Mouse (Mus musculus) embryo, embryonic 9.5 days (tissue): ENCODE measurements around the gene Kcnk6.
"Not testable (repeated sequence)": the region's sequence is repeated elsewhere in the genome, so short reads cannot be mapped to it uniquely, and the experiment has no call there.

Experiments
- DNase-seq: peaks from one replicate; pipeline ENCODE4 v3.0.0-alpha.2; 2017; ENCODE audit errors: extremely low spot score

The Kcnk6 gene

DNA sequence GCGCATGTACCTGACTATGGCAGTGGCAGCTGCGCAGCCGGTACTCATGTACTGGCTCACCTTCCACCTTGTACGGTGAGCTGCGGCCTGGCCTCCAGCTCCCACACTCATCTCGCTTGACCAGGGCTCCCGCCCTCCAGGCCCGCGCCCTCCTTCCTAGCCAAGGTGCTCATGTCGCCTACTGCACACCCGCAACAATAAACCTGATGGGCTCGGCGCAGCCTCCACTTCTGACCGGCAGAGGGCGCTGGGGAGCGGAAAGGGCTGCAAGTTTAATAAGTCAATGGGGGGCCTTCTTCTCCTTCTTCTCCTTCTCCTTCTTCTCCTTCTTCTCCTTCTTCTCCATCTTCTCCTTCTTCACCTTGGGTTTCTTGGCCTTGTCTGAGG is 15.0 kb upstream of the Kcnk6 start:
- DNase-seq, result peak; percentile 86

DNA sequence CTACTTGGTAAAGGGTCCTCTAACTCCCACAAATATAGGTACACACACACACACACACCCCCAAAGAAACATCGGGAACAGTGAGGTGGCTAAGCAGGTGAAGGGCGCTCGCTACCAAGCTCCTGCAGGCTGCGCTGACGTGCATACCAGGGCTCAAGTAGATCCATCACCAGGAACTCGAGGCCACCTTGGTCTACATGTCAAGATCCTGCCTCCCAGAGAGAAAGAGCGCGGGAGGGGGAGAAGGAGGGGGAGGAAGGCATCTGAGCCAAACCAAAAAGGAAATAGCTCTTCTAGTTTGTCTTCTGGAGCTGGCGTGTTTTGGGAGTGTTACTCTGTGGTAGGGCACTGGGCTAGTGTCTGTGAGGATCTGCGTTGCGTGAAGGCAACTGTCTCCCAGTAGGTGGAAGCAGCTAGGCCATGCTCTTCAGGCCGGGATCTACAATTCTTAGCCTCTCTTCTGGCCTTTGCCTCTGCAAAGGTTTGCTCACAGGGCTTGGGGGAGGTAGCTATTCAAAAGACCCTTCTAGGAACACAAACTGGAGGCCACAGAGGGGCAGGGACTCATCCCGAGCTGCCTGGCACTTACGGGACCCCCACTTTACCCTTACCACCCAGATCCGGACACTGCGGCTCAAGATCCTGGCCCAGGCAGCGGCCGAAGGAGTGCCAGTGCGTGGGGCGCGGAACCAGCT is 14.5 kb upstream of the Kcnk6 start:
- DNase-seq, result no peak

DNA sequence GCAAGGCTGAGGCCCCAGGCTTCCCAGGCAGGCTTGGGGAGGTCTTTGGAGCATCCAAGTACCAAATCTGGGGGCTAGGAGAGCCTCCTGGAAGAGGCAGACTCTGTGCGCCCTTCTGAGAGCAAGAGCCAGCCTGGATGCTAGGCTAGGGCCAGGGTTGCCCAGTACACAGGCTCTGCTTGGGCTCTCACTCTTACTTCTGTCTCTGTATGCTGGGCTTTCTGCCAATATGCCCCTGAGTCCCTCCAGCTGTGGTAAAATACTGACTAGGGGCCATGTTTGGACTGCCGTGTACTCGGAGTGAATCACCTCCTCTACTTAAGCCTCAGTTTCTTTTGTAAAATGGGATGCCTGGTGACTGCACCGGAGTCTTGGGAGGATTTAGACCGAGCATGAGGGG is 13.7 kb upstream of the Kcnk6 start:
- DNase-seq, result no peak

DNA sequence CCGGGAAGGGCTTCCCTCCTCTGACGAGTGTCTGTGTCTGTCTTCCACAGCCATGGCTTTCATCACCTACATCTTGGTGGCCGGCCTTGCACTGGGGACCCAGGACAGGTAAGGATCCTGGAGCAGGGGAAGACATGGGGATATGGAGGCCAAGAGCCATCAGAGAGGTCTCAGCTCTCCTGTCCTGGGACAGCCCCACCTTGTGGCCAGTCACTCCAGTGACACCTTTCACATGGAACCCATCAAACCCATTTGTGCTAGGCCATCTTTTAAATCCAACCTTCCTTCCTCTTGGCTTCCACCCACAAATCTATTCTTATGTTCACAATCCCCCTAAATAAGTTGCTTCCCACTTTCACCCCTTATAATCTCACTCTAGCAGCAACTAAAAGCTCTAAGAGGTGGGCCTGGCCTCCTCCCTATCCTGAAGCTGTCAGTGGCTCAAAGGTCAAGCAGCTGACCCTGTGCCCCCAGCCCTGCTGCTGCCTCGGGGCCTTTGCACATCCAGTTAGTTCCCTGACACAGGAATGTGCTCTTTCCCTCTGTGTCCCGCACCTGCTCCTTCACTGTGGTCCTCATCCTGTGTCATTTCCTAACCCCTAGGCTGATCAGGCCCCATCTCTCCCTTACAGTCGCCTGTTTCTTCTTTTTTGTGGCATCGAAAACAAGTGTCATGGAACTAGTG is 12.6 kb upstream of the Kcnk6 start:
- DNase-seq, result no peak

DNA sequence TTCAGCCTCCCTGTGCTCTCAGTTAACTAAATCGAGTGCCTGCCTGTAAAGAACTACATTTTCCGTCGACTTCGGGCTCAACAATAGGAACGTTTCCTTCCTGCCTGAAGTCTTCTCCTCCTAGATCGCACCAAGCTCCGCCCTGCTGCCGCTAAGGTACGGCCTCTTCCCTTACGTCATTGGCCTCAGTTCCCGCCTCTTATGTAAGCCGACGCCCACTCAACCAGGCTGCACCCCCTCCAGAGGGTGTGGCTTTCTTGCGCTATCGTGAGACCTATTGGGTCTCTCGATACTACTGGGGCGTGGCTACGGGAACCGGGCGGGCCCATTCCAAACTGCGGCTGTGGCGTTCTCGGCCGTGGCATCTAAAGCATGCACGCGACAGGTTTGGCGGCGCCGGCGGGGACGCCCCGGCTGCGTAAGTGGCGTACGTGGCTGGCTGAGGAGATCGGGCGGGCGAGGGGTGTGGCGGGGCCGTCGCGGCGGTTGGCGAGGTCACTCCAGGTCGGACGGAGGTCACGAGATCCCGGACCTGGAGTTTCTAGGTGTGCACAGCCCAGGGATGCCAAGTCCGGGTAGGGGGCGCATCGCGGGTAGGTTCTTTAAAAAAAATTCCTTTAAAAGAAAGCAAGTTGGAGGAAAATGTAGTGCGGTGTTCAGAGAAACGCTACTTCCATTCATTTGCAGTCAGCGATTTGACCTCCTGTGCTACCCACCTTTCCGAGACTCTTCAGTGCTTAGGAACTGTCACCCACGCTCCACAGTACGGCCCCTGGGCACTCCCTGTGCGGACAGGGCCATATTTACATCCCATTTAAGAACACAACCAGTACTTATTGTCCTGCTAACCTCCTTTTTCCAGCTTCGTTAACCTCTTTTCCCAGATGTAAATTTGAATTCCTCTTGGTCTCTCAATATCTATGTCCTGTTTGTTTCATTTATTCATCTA is 6.0 kb upstream of the Kcnk6 start, which contains the start of gene Yif1b:
Gene Yif1b, plus strand, starts transcription at position 311 of the 949 bp plus-strand sequence.
- DNase-seq, result peak; percentile 99

DNA sequence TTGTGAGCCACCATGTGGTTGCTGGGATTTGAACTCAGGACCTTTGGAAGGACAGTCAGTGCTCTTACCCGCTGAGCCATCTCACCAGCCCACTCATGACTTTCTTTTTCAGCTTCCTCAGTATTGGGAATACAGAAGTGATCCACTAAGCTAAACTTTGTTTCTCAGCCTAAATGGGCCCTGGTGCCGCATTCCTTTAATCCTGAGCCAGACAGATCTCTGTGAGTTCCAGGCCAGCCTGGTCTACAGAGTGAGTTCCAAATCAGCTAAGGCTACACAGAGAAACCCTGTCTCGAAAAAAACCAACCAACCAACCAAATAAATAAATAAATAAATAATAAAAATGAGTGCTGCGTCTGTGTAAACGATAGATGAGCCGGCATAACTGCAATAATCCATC is 5.3 kb upstream of the Kcnk6 start:
- not testable (repeated sequence) for DNase-seq

DNA sequence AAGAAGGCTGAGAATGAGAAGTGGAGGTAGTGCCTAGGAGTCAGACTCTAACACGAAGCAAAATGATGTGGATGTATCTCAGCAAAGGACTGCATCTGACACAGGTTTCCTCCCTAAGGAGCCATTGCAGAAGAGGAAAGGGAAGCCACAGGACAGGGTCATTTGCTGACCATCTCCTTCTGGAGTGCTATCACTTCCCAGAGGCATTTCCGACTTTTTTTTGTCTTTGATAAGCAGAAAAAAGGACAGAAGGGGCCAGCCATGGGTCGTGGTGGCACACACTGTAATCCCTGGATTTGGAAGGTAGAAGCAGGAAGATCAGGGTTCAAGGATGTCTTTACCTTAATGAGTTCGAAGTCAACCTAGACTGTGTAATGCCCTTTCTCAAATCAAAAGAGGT is 4.3 kb upstream of the Kcnk6 start:
- DNase-seq, result no peak

DNA sequence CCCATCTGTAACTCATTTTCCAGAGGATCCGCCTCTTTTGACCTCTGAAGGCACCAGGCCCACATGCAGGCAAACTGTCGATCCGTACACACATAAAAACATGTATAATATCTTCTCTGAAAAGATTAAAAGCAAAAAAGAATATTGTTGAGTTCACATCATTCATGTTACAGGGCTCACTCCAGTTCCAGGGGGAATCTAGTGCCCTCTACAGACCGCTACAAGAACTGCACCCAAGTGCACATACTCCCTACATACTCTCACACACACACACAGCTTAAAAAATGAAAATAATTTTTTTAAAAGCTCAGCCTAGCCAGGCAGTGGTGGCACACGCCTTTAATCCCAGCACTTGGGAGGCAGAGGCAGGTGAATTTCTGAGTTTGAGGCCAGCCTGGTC is 2.3 kb upstream of the Kcnk6 start:
- DNase-seq, result no peak

DNA sequence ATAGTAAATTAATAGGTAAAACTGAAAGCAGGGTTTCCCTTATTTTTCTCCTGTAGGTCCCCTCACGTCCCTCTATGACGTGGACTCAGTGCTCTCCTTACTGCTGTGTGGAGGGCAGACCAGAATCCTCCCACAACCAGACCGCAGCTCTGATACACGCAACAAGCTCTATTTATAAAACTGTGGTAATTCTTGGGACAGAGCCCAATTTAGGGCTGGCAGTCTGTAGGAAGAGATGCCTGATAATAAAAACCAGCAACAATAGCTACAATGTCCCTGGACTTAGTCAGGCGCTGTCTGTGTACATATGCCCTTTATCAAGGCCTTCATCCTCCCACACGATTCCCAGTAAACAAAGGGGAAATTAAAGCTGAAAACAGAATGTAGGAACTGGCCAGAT is 1.4 kb upstream of the Kcnk6 start:
- no peak for DNase-seq

DNA sequence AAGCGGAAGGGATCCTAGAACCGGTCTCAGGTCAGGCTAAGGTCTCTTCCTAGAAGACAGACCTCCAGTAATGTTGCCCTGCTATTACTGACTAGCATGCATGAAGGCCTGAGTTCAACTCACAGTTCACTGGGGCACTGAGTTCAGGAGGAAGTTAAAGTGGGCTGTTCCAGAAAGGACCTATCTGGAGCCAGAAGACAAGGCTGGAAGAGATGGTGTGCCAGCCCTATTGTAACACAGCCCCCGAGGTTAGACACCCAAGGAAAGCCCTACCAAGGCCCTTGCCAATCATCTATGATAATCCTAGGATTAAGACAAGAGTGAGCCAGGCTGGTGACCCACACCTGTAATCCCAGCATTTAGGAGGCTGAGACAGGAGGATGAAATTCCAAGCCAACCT is 798 bp downstream of the Kcnk6 start:
- DNase-seq, result no peak

DNA sequence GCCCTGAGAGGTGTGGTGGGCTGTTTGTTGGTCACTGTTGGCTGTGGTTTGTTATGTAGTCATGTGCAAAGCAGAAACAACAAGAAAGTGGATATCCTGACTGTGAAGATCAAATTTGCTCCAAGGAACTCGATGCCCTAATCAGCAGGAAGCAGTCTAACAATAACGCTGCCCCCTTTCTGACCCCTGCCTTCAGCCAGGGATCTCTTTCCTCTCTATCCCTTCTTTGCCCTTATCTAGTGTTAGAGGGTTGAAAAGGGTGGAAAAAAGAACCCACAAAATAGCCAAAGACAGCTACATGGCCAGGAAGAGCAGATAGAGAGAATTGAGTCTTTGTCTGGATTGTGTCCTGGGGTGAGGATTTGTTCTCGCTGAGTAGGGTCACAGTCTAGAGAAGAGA is 1.8 kb downstream of the Kcnk6 start:
- DNase-seq, result no peak

DNA sequence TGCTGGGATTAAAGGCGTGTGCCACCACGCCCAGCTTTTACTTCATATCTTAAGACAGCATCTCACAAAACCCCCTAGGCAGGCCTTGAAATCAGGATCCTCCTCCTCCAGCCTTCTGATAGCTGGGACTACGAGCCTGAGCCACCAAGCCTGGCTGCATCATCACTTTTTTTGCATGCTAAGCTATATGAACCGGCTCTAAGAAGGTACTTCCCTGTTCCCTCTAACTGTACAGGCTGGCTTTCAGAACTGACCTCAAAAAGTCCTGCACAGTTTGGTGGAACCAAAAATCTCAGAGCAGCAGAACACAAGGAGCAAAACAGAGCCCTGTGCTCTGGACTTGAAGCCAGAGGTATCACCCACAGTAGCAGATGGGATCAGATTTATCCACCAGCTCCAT is 4.1 kb downstream of the Kcnk6 start:
- DNase-seq, result no peak

DNA sequence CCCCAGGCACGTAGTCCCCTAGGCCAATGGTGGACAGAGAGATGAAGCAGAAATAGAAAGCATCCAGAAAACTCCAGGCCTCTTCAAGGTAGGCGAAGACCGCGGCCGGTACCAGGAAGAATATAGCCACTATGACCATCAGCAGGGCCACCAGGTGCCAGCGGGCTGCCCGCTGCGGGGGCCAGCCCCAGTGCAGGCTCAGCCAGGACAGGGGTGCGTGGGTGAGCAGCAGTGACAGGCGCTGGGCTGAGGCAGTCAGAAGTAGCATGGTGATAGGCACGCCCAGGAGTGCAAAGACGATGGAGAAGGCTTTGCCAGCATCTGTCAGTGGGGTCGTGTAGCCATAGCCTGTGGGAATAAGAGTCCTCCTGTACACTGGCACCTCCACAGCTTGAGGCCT is 6.8 kb downstream of the Kcnk6 start:
- no peak for DNase-seq

DNA sequence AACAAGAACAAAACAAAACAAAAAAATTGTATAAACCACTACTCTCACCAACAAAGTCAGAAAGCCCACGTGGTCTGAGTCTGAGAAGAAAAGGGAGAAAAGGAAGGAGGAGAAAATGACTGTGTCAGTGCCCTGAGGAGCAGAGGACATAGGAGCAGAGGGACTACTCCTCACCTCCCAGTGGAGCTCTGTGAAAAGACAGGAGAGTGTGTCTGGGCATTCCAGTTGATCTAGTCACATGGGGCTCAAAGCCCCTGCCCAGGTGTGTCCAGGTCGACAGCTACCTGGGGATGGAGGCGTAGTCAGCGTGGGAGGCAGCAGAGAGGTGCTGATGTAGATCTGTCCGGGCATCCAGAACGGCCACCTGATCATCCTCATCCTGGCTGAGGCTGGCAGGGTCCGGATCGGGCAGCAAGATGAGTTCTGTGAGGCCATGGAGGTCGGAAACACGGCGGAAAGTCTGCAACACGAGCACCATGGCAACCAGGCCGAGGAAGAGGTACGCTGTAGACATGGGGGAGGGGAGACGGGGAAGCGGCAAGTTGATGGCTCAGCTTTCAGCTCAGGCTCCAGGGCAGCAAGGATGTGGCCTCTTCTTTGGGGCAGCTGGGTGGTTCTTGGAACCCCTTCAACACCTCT is 7.4 kb downstream of the Kcnk6 start:
- DNase-seq, result no peak

DNA sequence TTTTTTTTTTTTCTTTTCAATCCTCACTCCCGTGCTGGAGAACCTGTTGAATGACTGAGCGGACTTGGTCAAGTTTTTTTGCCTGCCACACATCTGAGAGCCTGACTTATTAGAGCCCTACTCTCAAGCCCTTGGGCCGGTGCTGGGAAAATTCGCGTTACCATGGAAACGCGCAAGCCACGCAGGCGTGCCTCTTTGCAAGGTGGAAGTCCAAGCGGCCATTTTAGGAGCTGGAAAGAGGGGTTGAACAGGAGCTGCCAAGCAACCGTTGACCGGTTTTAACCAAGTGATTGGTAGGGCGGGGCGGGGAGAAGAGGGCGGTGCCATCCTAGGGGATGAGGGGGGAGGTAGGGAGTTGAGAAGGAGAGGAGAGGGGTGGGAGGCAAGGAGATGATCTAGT is 17.5 kb downstream of the Kcnk6 start:
- no peak for DNase-seq

DNA sequence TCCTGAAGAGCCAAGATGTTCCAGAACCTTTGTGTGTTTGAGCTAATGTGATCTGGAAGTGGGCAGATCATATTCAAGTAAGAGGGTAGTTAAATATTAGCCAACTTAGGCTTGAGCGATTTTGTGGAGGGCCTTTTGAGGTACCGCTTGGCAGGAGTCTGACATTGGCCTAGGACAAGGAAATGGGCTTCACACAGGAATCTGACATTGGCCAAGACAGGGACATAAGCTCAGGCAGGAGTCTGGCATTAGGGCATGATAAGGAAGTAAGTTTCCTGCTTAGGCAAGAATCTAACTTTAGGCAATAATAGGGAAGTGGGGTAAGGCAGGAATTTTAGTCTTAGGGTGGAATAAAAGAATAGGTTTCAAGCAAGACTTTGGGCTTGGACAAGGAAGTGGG is 18.1 kb downstream of the Kcnk6 start:
- DNase-seq, result no peak

DNA sequence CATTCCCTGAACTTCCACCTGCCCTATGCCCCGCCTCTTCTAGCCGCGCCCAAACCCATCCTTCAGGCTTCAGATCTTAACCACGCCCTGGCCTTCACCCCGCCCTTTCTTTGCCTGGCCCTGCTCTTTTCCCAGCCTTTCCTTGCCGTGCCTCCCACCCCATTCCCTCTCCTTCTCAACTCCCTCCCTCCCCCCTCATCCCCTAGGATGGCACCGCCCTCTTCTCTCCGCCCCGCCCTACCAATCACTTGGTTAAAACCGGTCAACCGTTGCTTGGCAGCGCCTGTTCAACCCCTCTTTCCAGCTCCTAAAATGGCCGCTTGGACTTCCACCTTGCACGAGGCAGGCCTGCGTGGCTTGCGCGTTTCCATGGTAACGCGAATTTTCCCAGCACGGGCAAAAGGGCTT is 18.6 kb downstream of the Kcnk6 start, which contains the start of gene Catsperg1:
Gene Catsperg1, minus strand, starts transcription at position 361 of the 408 bp plus-strand sequence.
- DNase-seq, result peak; percentile 85

DNA sequence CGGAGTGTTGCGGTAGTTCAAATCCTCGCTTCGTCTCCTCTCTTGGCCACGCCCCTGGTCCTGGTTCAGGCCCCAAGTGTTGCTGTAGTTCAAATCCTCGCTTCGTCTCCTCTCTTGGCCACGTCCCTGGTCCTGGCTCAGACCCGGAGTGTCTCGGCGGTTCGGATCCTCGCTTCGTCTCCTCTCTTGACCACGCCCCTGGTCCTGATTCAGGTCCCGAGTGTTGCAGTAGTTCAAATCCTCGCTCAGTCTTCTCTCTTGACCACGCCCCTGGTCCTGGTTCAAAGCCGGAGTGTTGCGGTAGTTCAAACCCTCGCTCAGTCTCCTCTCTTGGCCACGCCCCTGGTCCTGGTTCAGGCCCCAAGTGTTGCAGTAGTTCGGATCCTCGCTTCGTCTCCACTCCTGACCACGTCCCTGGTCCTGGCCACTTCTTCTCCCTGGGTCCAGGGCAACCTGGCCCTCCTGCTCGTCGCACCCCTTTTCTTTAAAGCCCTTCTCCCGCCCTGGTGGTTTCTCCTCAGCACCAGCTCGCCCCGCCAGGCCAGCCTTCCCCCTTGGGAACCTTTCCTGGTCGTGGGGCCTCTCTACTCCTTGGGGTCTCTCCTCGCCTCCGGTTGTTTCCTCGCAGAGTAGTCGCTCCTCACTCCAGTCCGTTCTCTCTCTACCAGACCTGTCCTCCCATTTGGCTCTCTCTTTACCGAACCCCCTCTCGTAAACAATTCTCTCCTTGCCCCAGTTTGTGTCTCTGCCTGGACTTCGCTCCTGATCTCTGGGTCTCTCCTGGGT is 19.3 kb downstream of the Kcnk6 start:
- DNase-seq, result not testable (repeated sequence)

DNA sequence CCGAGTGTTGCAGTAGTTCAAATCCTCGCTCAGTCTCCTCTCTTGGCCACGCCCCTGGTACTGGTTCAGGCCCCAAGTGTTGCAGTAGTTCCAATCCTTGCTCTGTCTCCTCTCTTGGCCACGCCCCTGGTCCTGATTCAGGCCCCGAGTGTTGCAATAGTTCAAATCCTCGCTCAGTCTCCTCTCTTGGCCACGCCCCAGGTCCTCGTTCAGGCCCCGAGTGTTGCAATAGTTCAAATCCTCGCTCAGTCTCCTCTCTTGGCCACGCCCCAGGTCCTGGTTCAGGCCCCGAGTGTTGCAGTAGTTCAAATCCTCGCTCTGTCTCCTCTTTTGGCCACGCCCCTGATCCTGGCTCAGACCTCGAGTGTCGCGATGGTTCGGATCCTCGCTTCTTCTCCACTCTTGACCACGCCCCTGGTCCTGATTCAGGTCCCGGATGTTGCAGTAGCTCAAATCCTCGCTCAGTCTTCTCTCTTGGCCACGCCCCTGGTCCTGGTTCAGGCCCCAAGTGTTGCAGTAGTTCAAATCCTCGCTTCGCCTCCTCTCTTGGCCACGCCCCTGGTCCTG is 20.0 kb downstream of the Kcnk6 start:
- peak; percentile 35 for DNase-seq

DNA sequence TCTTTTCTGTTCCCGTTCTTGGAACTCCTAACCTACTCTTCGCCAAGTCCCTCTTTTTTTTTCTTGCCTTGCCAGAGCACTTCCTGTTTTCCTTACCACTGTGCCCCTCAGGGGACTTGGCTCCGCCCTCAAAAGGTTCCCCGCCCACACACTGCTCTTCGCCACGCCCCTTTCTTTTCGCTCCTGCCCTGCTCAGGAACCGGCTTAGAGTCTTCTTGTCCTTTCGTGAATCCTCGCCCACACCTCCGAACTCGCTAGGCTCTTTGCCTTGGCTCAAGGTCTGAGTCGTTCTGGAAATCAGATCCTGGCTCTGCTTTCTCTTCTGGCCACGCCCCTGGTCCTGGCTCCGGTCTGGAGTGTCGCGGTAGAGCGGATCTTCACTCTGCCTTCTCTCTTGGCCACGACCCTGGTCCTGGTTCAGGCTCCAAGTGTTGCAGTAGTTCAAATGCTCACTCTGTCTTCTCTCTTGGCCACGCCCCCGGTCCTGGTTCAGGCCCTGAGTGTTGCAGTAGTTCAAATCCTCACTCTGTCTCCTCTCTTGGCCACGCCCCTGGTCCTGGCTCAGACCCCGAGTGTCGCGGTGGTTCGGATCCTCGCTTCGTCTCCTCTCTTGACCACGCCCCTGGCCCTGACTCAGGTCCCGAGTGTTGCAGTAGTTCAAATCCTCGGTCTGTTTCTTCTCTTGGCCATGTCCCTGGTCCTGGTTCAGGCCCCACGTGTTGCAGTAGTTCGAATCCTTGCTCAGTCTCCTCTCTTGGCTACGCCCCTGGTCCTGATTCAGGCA is 20.7 kb downstream of the Kcnk6 start:
- peak; percentile 87 for DNase-seq
